ENCODE assay signal across 8 mouse cellular contexts in genomic region chr13:83733231-83733990, GRCm38 (mm10).
DNase-seq lines count a peak whose midpoint lies in the region; ATAC-seq and TF ChIP-seq lines count a peak whose summit lies in the region.

No protein-coding gene starts in this region.

- H3K27ac ChIP-seq in heart, embryonic 16.5 days (ENCODE audit: low read length) = no peak overlapping the region
- H3K27ac ChIP-seq in forebrain, embryonic 14.5 days (ENCODE audit: low read depth, low read length) = peak overlapping the region; percentile 100
- H3K27ac ChIP-seq in midbrain, embryonic 10.5 days (replicated peaks) = peak overlapping the region; percentile 100
- no peak overlapping the region for H3K27ac ChIP-seq in thymus, adult 2 months (ENCODE audit: control insufficient read depth, insufficient read depth, low read length)

- H3K9me3 ChIP-seq in heart, embryonic 16.5 days (replicated peaks; ENCODE audit: control insufficient read depth, low read length) = no peaks in the 10 kb centered on the region
- no peaks in the 10 kb centered on the region for H3K9me3 ChIP-seq in forebrain, embryonic 14.5 days (replicated peaks; ENCODE audit: control insufficient read depth, low read length)
- no peaks in the 10 kb centered on the region for H3K9me3 ChIP-seq in midbrain, embryonic 10.5 days (replicated peaks)

- TF ChIP-seq POLR2A in thymus, adult 2 months (IDR thresholded peaks at IDR 0.05; ENCODE audit: control insufficient read depth, extremely low read depth, insufficient read depth, low read length, poor library complexity) = no peak

- peak overlapping the region; percentile 52 for H3K4me2 ChIP-seq in heart, embryonic 16.5 days (ENCODE audit: low read depth, low read length)
- H3K4me2 ChIP-seq in forebrain, embryonic 14.5 days (ENCODE audit: low read length) = peak overlapping the region; percentile 86

- no peaks in the 10 kb centered on the region for H3K36me3 ChIP-seq in heart, embryonic 16.5 days (ENCODE audit: control insufficient read depth, insufficient read depth)
- H3K36me3 ChIP-seq in forebrain, embryonic 14.5 days (ENCODE audit: control insufficient read depth, insufficient read depth, low read length) = peaks cover 56% of the 10 kb centered on the region
- H3K36me3 ChIP-seq in midbrain, embryonic 10.5 days = peaks cover 42% of the 10 kb centered on the region
- H3K36me3 ChIP-seq in thymus, adult 2 months (ENCODE audit: control insufficient read depth, insufficient read depth, low read length) = no peaks in the 10 kb centered on the region

- no peak for TF ChIP-seq CTCF in thymus, adult 2 months (IDR thresholded peaks at IDR 0.05; ENCODE audit: borderline replicate concordance, control insufficient read depth, extremely low read depth, insufficient read depth, low read length, poor library complexity)

- peaks cover 50% of the 10 kb centered on the region for H3K27me3 ChIP-seq in heart, embryonic 16.5 days (ENCODE audit: control insufficient read depth, insufficient read depth, low read length)
- H3K27me3 ChIP-seq in forebrain, embryonic 14.5 days (replicated peaks; ENCODE audit: control insufficient read depth, insufficient read depth, low read length) = no peaks in the 10 kb centered on the region
- peaks cover 74% of the 10 kb centered on the region for H3K27me3 ChIP-seq in midbrain, embryonic 10.5 days (ENCODE audit: low read depth, poor library complexity, severe bottlenecking)
- peaks cover 19% of the 10 kb centered on the region for H3K27me3 ChIP-seq in thymus, adult 2 months (ENCODE audit: control insufficient read depth, insufficient read depth, low read length)

- 5% methylated on average over 24 of the region's 24 CpGs for WGBS in heart, embryonic 16.5 days
- WGBS in forebrain, embryonic 14.5 days = under 1% methylated on average over 24 of the region's 24 CpGs
- 2% methylated on average over 24 of the region's 24 CpGs for WGBS in midbrain, embryonic 10.5 days
- WGBS in thymus, adult 2 months = 11% methylated on average over 24 of the region's 24 CpGs

- ATAC-seq in heart, embryonic 16.5 days (replicated peaks; ENCODE audit: extremely low read depth, insufficient read depth, low FRiP score) = no peak
- ATAC-seq in forebrain, embryonic 14.5 days = no peak

- H3K4me1 ChIP-seq in heart, embryonic 16.5 days (ENCODE audit: control insufficient read depth, insufficient read depth, low read length) = peaks cover 10% of the 10 kb centered on the region
- no peaks in the 10 kb centered on the region for H3K4me1 ChIP-seq in forebrain, embryonic 14.5 days (ENCODE audit: control insufficient read depth, insufficient read depth, low read length)
- H3K4me1 ChIP-seq in midbrain, embryonic 10.5 days = peaks cover 52% of the 10 kb centered on the region
- H3K4me1 ChIP-seq in thymus, adult 2 months (replicated peaks; ENCODE audit: control insufficient read depth, insufficient read depth, low read length) = peaks cover 9% of the 10 kb centered on the region

- H3K9ac ChIP-seq in heart, embryonic 16.5 days (ENCODE audit: low read length) = no peak overlapping the region
- H3K9ac ChIP-seq in forebrain, embryonic 14.5 days (ENCODE audit: low read length) = peak overlapping the region; percentile 100

- peak overlapping the region; percentile 40 for H3K4me3 ChIP-seq in heart, embryonic 16.5 days (ENCODE audit: low read length)
- peak overlapping the region; percentile 78 for H3K4me3 ChIP-seq in forebrain, embryonic 14.5 days (ENCODE audit: low read depth, low read length)
- peak overlapping the region; percentile 85 for H3K4me3 ChIP-seq in midbrain, embryonic 10.5 days
- no peak overlapping the region for H3K4me3 ChIP-seq in thymus, adult 2 months (ENCODE audit: control insufficient read depth, insufficient read depth, low read length)

- no peak for DNase-seq in heart, adult 8-10 months (ENCODE audit: low spot score)
- peak; percentile 28 for DNase-seq in NIH3T3 (ENCODE audit: low read depth)
- peak; percentile 70 for DNase-seq in forebrain, embryonic 14.5 days (ENCODE audit: low spot score)
- DNase-seq in midbrain, embryonic 10.5 days (ENCODE audit: low spot score) = peak; percentile 63
- DNase-seq in ovary, adult 18-20 months (ENCODE audit: low spot score) = no peak
- no peak for DNase-seq in thymus, adult 2 months
- no peak for DNase-seq in frontal cortex, postnatal 14 days (ENCODE audit: low spot score in 2 of 2)

Comparison
In these comparisons a context has a peak if more than half of its experiments do, and no peak if none do; other contexts are left out.
1. H3K27ac ChIP-seq: peak in forebrain, embryonic 14.5 days (single experiment) and midbrain, embryonic 10.5 days (single experiment); none in heart, embryonic 16.5 days (single experiment) and thymus, adult 2 months (single experiment).
2. DNase-seq: peak in NIH3T3 (single experiment), forebrain, embryonic 14.5 days (single experiment) and midbrain, embryonic 10.5 days (single experiment); none in heart, adult 8-10 months (single experiment), ovary, adult 18-20 months (single experiment), thymus, adult 2 months (single experiment) and frontal cortex, postnatal 14 days (0 of 2).